Mouse (Mus musculus): Measurements from ENCODE around the gene Gm20388. TPM values are rescaled to one million over a fixed set of nuclear protein-coding genes. Genes with fewer than 3 reads are reported as not detected.

Gene Gm20388
- polyA plus RNA-seq, 1 experiment from 2014 or later: 1.4 TPM

DNA sequence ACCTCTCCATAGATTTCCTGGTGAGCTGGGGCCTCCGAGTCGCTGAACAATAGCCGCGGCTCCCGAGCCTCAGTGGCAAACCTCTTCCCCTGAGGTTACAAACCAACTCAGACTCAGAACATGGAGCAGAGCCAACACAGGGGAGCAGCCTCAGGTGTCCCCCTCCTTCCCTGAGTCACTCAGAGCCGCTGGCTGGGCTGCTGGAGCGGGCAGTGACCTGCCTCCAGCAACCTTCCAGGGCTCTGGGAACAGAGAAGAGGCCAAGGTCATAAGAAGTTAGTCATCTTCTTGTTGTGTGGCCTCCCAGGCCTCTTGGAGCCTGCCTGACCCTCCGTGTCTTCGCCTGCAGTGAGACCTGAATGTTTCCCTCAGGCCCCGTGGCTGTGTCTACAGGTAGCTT, 1107.6 kb downstream of the Gm20388 start:
- H3K9ac ChIP-seq (ENCODE audit: low read depth, low read length): no peak overlapping the region
- no peaks in the 10 kb centered on the region for H3K36me3 ChIP-seq (ENCODE audit: control insufficient read depth, insufficient read depth)
- WGBS (ENCODE audit: insufficient replicate concordance): 45% methylated on average over 10 of the region's 10 CpGs
- peaks cover 3% of the 10 kb centered on the region; the same call in 1 of the 2 replicates for H3K27me3 ChIP-seq (ENCODE audit: control insufficient read depth, insufficient read depth, low read depth, low read length)
- H3K27ac ChIP-seq (ENCODE audit: low read length): no peak overlapping the region
- no peak overlapping the region for H3K4me3 ChIP-seq (ENCODE audit: low read depth, low read length)
- ATAC-seq (ENCODE audit: low read depth): no peak
- H3K4me2 ChIP-seq (ENCODE audit: low read depth, low read length): no peak overlapping the region
- H3K9me3 ChIP-seq (replicated peaks; ENCODE audit: control insufficient read depth, low read length): no peaks in the 10 kb centered on the region
- H3K4me1 ChIP-seq (ENCODE audit: control insufficient read depth, low read depth, low read length): no peaks in the 10 kb centered on the region

DNA sequence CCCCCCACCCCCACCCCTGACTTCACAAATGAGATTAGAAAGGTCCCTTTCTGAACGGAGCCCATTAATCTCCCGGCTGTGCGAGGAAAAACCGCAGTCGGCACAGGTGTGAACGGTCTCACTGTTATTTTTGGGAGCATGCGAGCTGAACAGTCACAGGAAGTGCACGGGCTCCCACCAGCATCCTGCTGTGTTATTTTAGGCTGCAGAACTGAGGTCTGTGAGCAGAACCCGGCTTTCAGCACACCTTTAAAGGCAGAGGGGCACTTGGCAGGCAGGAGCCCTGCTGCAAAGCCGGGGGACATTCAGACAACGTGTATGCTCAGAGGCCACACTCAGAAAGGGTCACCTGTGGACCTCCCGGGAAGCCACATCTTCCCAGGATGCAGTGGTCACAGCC, 1110.8 kb downstream of the Gm20388 start:
- Histone ChIP-seq H3K27me3 (ENCODE audit: control insufficient read depth, insufficient read depth, low read depth, low read length) (peaks cover 2% of the 10 kb centered on the region; the same call in 1 of the 2 replicates), H3K27ac (ENCODE audit: low read length) (no peak overlapping the region), H3K36me3 (ENCODE audit: control insufficient read depth, insufficient read depth) (no peaks in the 10 kb centered on the region), H3K4me3 (ENCODE audit: low read depth, low read length) (no peak overlapping the region), H3K4me2 (ENCODE audit: low read depth, low read length) (no peak overlapping the region), H3K9ac (ENCODE audit: low read depth, low read length) (no peak overlapping the region), H3K9me3 (replicated peaks; ENCODE audit: control insufficient read depth, low read length) (no peaks in the 10 kb centered on the region), H3K4me1 (ENCODE audit: control insufficient read depth, low read depth, low read length) (no peaks in the 10 kb centered on the region)
- no peak for ATAC-seq (ENCODE audit: low read depth)
- WGBS (ENCODE audit: insufficient replicate concordance): 26% methylated on average over 12 of the region's 12 CpGs

DNA sequence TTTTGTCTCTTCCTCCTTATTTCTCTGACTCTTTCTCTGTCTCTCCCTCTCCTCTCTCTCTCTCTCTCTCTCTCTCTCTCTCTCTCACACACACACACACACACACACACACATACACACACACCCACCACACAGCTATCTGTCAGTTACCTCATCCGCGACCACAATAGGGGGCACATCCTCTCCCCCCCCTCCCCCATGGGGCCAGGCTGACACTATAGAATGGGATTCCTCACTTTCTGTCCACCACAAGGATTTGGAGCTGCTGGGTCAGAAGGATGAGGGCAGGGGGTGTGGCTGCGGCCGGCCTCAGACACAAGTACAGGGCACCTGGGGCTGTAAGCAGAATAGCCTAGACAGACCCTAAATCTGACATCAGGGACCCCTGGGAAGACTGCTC, 1112.4 kb downstream of the Gm20388 start:
- 74% methylated on average over 4 of the region's 4 CpGs for whole genome bisulfite sequencing (ENCODE audit: insufficient replicate concordance)
- no peak for ATAC-seq (ENCODE audit: low read depth)
- no peaks in the 10 kb centered on the region for H3K9me3 ChIP-seq (replicated peaks; ENCODE audit: control insufficient read depth, low read length)
- no peak overlapping the region for H3K27ac ChIP-seq (ENCODE audit: low read length)
- H3K27me3 ChIP-seq (ENCODE audit: control insufficient read depth, insufficient read depth, low read depth, low read length): no peaks in the 10 kb centered on the region
- no peak overlapping the region for H3K4me3 ChIP-seq (ENCODE audit: low read depth, low read length)
- no peaks in the 10 kb centered on the region for H3K36me3 ChIP-seq (ENCODE audit: control insufficient read depth, insufficient read depth)
- H3K4me1 ChIP-seq (ENCODE audit: control insufficient read depth, low read depth, low read length): no peaks in the 10 kb centered on the region
- no peak overlapping the region for H3K4me2 ChIP-seq (ENCODE audit: low read depth, low read length)
- H3K9ac ChIP-seq (ENCODE audit: low read depth, low read length): no peak overlapping the region

DNA sequence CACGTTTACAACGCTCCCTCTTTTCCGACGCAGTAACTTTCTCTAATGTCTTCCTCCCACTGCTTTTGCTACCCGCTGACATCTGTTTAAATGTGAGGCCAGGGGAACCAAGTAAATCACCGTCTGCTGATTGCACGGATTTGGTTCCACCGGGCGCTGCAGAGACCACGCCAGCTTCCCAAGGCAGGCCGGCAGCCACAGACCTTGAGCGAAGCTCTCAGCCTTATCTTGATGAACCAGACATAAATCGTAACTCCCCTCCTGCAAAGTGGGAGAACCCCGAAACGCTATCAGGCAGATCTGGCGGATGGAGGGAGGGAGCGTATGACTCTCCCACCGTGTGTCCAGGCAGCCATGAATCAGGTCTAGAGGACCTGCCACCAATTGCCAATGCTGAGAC, 1113.1 kb downstream of the Gm20388 start:
- no peak for ATAC-seq (ENCODE audit: low read depth)
- H3K27ac ChIP-seq (ENCODE audit: low read length): no peak overlapping the region
- H3K4me3 ChIP-seq (ENCODE audit: low read depth, low read length): no peak overlapping the region
- H3K9ac ChIP-seq (ENCODE audit: low read depth, low read length): no peak overlapping the region
- H3K36me3 ChIP-seq (ENCODE audit: control insufficient read depth, insufficient read depth): no peaks in the 10 kb centered on the region
- WGBS (ENCODE audit: insufficient replicate concordance): 14% methylated on average over 18 of the region's 18 CpGs
- H3K4me1 ChIP-seq (ENCODE audit: control insufficient read depth, low read depth, low read length): no peaks in the 10 kb centered on the region
- no peaks in the 10 kb centered on the region for H3K9me3 ChIP-seq (replicated peaks; ENCODE audit: control insufficient read depth, low read length)
- no peak overlapping the region for H3K4me2 ChIP-seq (ENCODE audit: low read depth, low read length)
- H3K27me3 ChIP-seq (ENCODE audit: control insufficient read depth, insufficient read depth, low read depth, low read length): no peaks in the 10 kb centered on the region

DNA sequence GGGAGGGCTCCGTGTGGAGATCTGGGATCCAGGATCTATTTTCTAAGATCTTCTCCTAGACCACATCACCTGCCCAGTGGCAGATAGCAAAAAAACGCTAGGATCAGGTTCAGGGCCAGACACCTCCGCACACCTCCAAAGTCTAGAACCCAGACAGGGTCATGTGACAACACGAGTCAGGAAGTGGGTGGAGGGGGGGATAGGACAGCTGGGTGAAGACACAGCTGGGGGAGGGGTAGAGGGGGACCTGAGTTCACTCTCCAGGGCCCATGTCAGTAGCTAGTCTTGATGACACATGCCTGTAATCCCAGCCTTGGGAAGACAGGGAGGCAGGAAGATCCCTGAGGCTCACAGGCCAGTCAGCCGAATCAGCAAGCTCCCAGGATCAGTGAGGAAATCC, 1114.8 kb downstream of the Gm20388 start:
- H3K27ac ChIP-seq (ENCODE audit: low read length): no peak overlapping the region
- H3K4me2 ChIP-seq (ENCODE audit: low read depth, low read length): no peak overlapping the region
- H3K27me3 ChIP-seq (ENCODE audit: control insufficient read depth, insufficient read depth, low read depth, low read length): no peaks in the 10 kb centered on the region
- H3K4me3 ChIP-seq (ENCODE audit: low read depth, low read length): no peak overlapping the region
- H3K9ac ChIP-seq (ENCODE audit: low read depth, low read length): no peak overlapping the region
- no peaks in the 10 kb centered on the region for H3K36me3 ChIP-seq (ENCODE audit: control insufficient read depth, insufficient read depth)
- ATAC-seq (ENCODE audit: low read depth): no peak
- H3K4me1 ChIP-seq (ENCODE audit: control insufficient read depth, low read depth, low read length): no peaks in the 10 kb centered on the region
- no peaks in the 10 kb centered on the region for H3K9me3 ChIP-seq (replicated peaks; ENCODE audit: control insufficient read depth, low read length)
- 45% methylated on average over 5 of the region's 5 CpGs for WGBS (ENCODE audit: insufficient replicate concordance)

DNA sequence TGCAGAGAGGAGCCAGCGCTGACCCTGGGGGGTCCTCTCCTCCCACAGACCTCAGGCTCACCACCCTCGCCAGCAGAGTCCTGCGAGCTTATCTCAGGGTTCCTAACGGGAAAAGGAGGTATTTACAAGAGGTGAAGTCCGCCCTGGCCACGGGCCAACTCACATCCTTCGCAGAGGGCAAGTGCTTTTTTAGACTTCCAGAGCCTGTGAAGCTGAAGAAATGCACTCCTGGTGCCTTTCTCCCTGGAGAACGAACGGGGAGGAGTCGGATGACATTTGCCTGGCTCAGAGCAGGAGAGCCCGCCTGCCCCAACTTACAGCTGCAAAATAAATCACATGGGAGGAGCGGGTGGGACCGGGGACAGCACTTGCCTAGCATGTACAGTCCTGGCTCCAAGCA, 1117.1 kb downstream of the Gm20388 start:
- no peak for ATAC-seq (ENCODE audit: low read depth)
- H3K27ac ChIP-seq (ENCODE audit: low read length): no peak overlapping the region

DNA sequence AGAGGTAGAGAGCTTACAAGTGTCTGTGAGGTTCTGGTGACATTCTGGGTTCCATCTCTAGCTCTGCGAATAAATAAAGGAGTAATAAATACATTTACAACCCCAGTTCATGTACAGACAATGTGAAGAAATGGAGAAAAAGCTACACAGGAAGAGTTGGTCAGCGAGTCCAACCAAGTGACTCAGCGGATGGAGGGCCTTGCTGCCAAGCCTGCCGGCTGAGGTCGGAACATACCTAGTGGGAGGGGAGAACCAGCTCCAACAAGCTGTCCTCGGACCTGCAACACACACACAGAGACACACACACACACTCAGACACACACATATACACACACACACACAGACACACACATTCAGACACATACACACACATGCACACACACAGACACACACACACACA, 1118.4 kb downstream of the Gm20388 start:
- Histone ChIP-seq H3K27me3 (ENCODE audit: control insufficient read depth, insufficient read depth, low read depth, low read length) (no peaks in the 10 kb centered on the region), H3K27ac (ENCODE audit: low read length) (no peak overlapping the region), H3K4me3 (ENCODE audit: low read depth, low read length) (no peak overlapping the region), H3K36me3 (ENCODE audit: control insufficient read depth, insufficient read depth) (no peaks in the 10 kb centered on the region), H3K4me1 (ENCODE audit: control insufficient read depth, low read depth, low read length) (no peaks in the 10 kb centered on the region), H3K9me3 (replicated peaks; ENCODE audit: control insufficient read depth, low read length) (no peaks in the 10 kb centered on the region), H3K4me2 (ENCODE audit: low read depth, low read length) (no peak overlapping the region), H3K9ac (ENCODE audit: low read depth, low read length) (no peak overlapping the region)
- WGBS (ENCODE audit: insufficient replicate concordance): 53% methylated on average over 6 of the region's 6 CpGs
- ATAC-seq (ENCODE audit: low read depth): no peak

More for the DNA sequence above, 1117.1 kb downstream of the Gm20388 start:
- Histone ChIP-seq H3K9ac (ENCODE audit: low read depth, low read length) (no peak overlapping the region), H3K4me3 (ENCODE audit: low read depth, low read length) (no peak overlapping the region), H3K27me3 (ENCODE audit: control insufficient read depth, insufficient read depth, low read depth, low read length) (no peaks in the 10 kb centered on the region), H3K36me3 (ENCODE audit: control insufficient read depth, insufficient read depth) (no peaks in the 10 kb centered on the region), H3K9me3 (replicated peaks; ENCODE audit: control insufficient read depth, low read length) (no peaks in the 10 kb centered on the region), H3K4me1 (ENCODE audit: control insufficient read depth, low read depth, low read length) (no peaks in the 10 kb centered on the region), H3K4me2 (ENCODE audit: low read depth, low read length) (no peak overlapping the region)
- 37% methylated on average over 13 of the region's 13 CpGs for WGBS (ENCODE audit: insufficient replicate concordance)

DNA sequence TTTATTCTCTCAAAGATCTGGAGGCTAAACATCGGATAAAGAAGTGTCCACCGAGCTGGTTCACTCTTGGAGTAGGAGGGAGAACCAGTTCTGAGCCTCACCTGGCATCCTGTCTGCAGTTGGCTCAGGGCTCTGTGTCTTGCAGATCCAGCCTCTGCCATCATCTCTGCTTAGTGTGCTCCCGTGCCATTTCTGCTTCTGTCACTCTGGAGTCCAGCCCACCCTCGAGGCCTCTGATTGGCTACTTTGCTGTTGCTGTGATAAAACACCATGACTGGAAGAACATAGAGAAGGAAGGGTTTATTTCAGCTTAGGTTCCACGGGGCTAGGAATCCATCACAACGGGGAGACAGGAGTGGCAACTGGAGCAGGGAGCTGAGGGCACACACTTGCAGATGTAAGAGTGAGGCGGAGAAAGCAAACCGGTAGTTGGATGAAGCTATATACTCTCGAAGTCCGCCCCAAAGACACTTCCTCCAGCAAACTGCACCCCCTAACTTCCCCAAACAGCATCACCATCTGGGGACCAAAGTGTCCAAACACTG, 1119.9 kb downstream of the Gm20388 start:
- Histone ChIP-seq H3K9ac (ENCODE audit: low read depth, low read length) (no peak overlapping the region), H3K9me3 (replicated peaks; ENCODE audit: control insufficient read depth, low read length) (no peaks in the 10 kb centered on the region), H3K4me2 (ENCODE audit: low read depth, low read length) (no peak overlapping the region), H3K4me1 (ENCODE audit: control insufficient read depth, low read depth, low read length) (no peaks in the 10 kb centered on the region), H3K36me3 (ENCODE audit: control insufficient read depth, insufficient read depth) (no peaks in the 10 kb centered on the region), H3K4me3 (ENCODE audit: low read depth, low read length) (no peak overlapping the region), H3K27me3 (ENCODE audit: control insufficient read depth, insufficient read depth, low read depth, low read length) (no peaks in the 10 kb centered on the region), H3K27ac (ENCODE audit: low read length) (no peak overlapping the region)
- ATAC-seq (ENCODE audit: low read depth): no peak
- WGBS (ENCODE audit: insufficient replicate concordance): 49% methylated on average over 10 of the region's 10 CpGs

DNA sequence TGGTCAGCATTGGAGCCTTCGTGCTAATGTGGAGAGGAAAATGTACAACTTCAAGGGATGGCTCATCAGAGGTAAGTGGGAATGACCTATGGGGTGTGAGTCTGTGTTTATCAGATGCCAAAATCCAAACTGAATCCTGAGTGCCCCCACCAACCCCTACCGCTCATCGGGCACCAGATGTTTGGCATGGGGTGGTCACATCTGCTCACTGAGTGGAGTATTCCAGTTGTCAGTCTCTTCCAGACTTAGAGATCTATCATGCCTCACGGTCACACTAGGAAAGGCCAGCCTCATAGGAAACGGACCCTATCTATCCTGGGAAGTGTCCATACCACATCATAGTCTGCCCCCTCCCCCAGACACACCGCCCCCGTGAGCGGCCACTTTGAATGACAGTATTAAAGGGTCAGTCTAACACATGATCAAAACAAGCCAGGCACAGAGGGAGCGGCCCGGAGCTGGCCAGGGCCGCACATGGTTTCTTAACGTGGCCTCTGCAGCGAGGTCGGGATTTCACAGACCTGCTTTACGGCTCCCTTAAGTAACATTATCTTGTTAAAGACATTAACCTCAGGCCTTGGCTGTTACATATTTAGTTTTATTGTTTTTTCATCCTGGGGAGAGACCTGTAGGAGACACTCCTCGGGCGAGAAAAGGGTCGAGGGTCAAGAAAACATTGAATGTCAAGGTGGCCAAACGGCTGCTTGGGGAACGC, 1122.8 kb downstream of the Gm20388 start:
- Histone ChIP-seq H3K9me3 (replicated peaks; ENCODE audit: control insufficient read depth, low read length) (no peaks in the 10 kb centered on the region), H3K4me1 (ENCODE audit: control insufficient read depth, low read depth, low read length) (no peaks in the 10 kb centered on the region), H3K27ac (ENCODE audit: low read length) (no peak overlapping the region), H3K4me2 (ENCODE audit: low read depth, low read length) (no peak overlapping the region), H3K4me3 (ENCODE audit: low read depth, low read length) (no peak overlapping the region), H3K9ac (ENCODE audit: low read depth, low read length) (no peak overlapping the region), H3K36me3 (ENCODE audit: control insufficient read depth, insufficient read depth) (no peaks in the 10 kb centered on the region), H3K27me3 (ENCODE audit: control insufficient read depth, insufficient read depth, low read depth, low read length) (no peaks in the 10 kb centered on the region)
- WGBS (ENCODE audit: insufficient replicate concordance): 66% methylated on average over 20 of the region's 20 CpGs
- no peak for ATAC-seq (ENCODE audit: low read depth)

Measured in liver, embryonic 16.5 days (tissue).